Mouse (Mus musculus): Measurements from ENCODE around the gene Ppp4r1.

GRCm38 (mm10) chr17:65783182-65784161 is 1.1 kb downstream of the Ppp4r1 start:
- TF ChIP-seq GATA1 (IDR thresholded peaks at IDR 0.05; ENCODE audit: borderline replicate concordance, low read length), result no peak
- no peak for TF ChIP-seq FLI1 (IDR thresholded peaks at IDR 0.05; ENCODE audit: low read length)

Measured in megakaryocyte, embryonic 14.5 days (primary cell).